Mouse (Mus musculus): ENCODE measurements at regions not wholly inside any gene's neighbourhood (a gene's known extent, or its start where the extent isn't known, plus 50 kb on each side); places are given as distances from the start of the nearest gene placed in this dataset.

- no peak for DNase-seq (ENCODE audit: low read depth, low spot score)
Measured at GRCm38 (mm10) chr3:79996803-79997202, 112.5 kb downstream of the Fam198b start.

- DNase-seq (ENCODE audit: low read depth, low spot score), result no peak
Measured at GRCm38 (mm10) chr3:80002335-80002734, 118.0 kb downstream of the Fam198b start.

GRCm38 (mm10) chr3:80003300-80004090, 119.2 kb downstream of the Fam198b start:
- no peak for DNase-seq (ENCODE audit: low read depth, low spot score)

- DNase-seq (ENCODE audit: low read depth, low spot score), result no peak
Measured at GRCm38 (mm10) chr3:80004556-80004955, 120.2 kb downstream of the Fam198b start.

GRCm38 (mm10) chr3:80004966-80005365, 120.6 kb downstream of the Fam198b start:
- no peak for DNase-seq (ENCODE audit: low read depth, low spot score)

- DNase-seq (ENCODE audit: low read depth, low spot score), result no peak
Measured at GRCm38 (mm10) chr3:80005371-80005770, 121.0 kb downstream of the Fam198b start.

- DNase-seq (ENCODE audit: low read depth, low spot score), result no peak
Measured at GRCm38 (mm10) chr3:80006263-80006662, 121.9 kb downstream of the Fam198b start.

GRCm38 (mm10) chr3:80007006-80007405, 122.7 kb downstream of the Fam198b start:
- no peak for DNase-seq (ENCODE audit: low read depth, low spot score)

- DNase-seq (ENCODE audit: low read depth, low spot score), result no peak
Measured at GRCm38 (mm10) chr3:80009275-80009674, 124.9 kb downstream of the Fam198b start.

- DNase-seq (ENCODE audit: low read depth, low spot score), result no peak
Measured at GRCm38 (mm10) chr3:80025795-80026194, 141.5 kb downstream of the Fam198b start.

- no peak for DNase-seq (ENCODE audit: low read depth, low spot score)
Measured at GRCm38 (mm10) chr3:80033071-80033470, 148.7 kb downstream of the Fam198b start.

GRCm38 (mm10) chr3:80038553-80039129, 154.3 kb downstream of the Fam198b start:
- no peak for DNase-seq (ENCODE audit: low read depth, low spot score)

- no peak for DNase-seq (ENCODE audit: low read depth, low spot score)
Measured at GRCm38 (mm10) chr3:80042756-80043484, 158.6 kb downstream of the Fam198b start.

GRCm38 (mm10) chr3:80049495-80050225, 165.3 kb downstream of the Fam198b start:
- DNase-seq (ENCODE audit: low read depth, low spot score), result no peak

- DNase-seq (ENCODE audit: low read depth, low spot score), result no peak
Measured at GRCm38 (mm10) chr3:80050920-80051319, 166.6 kb downstream of the Fam198b start.

GRCm38 (mm10) chr3:80051963-80052362, 167.6 kb downstream of the Fam198b start:
- no peak for DNase-seq (ENCODE audit: low read depth, low spot score)

- no peak for DNase-seq (ENCODE audit: low read depth, low spot score)
Measured at GRCm38 (mm10) chr3:80052879-80053278, 168.5 kb downstream of the Fam198b start.

- DNase-seq (ENCODE audit: low read depth, low spot score), result no peak
Measured at GRCm38 (mm10) chr3:80053435-80053834, 169.1 kb downstream of the Fam198b start.

GRCm38 (mm10) chr3:80056636-80057350, 172.5 kb downstream of the Fam198b start:
- no peak for DNase-seq (ENCODE audit: low read depth, low spot score)

GRCm38 (mm10) chr3:80058722-80059121, 174.4 kb downstream of the Fam198b start:
- DNase-seq (ENCODE audit: low read depth, low spot score), result peak; percentile 17

GRCm38 (mm10) chr3:80070726-80071125, 186.4 kb downstream of the Fam198b start:
- DNase-seq (ENCODE audit: low read depth, low spot score), result no peak
